Mouse (Mus musculus) hindbrain, postnatal 0 days (tissue): ENCODE results near the gene Gabrg3. TPM values are rescaled to one million over a fixed set of nuclear protein-coding genes. Genes with fewer than 3 reads are reported as not detected.
A peak's percentile ranks its signal among the peaks of the same experiment; 100 is the strongest.

Experiments
- ATAC-seq: fragments of 200-750 bp; cut with Nextera tagmentation; 2 replicates; pipeline ENCODE4 v1.8.0; 2017; ENCODE audit warnings: mild to moderate bottlenecking, moderate TSS enrichment, moderate library complexity
- DNase-seq: peaks from one replicate; pipeline ENCODE4 v3.0.0-alpha.2; 2015; ENCODE audit warnings: low spot score
- H3K27ac ChIP-seq: fragments of 300-500 bp; sonication (generic); 2 replicates; pipeline ENCODE4 v1.5.1; 2014; ENCODE audit warnings: mild to moderate bottlenecking
- H3K27me3 ChIP-seq: fragments of 300-500 bp; sonication (generic); 2 replicates; pipeline ENCODE4 v1.6.1; 2014; ENCODE audit warnings: low read length, mixed read lengths; ENCODE audit not compliant: insufficient read depth
- H3K36me3 ChIP-seq: fragments of 300-500 bp; sonication (generic); 2 replicates; pipeline ENCODE4 v1.6.1; 2014; ENCODE audit warnings: low read length, mixed read lengths; ENCODE audit not compliant: insufficient read depth
- H3K4me1 ChIP-seq: fragments of 300-500 bp; sonication (generic); 2 replicates; pipeline ENCODE4 v1.6.1; 2014; ENCODE audit warnings: antibody characterized with exemption, low read length, mixed read lengths; ENCODE audit not compliant: insufficient read depth
- H3K4me2 ChIP-seq: fragments of 300-500 bp; sonication (generic); 2 replicates; pipeline ENCODE4 v1.6.1; 2014; ENCODE audit warnings: low read depth, mild to moderate bottlenecking, low read length, moderate library complexity, mixed read lengths
- H3K4me3 ChIP-seq: fragments of 300-500 bp; sonication (generic); 2 replicates; pipeline ENCODE4 v1.5.1; 2014; ENCODE audit warnings: low read length
- H3K9ac ChIP-seq: fragments of 300-500 bp; sonication (generic); replicated peaks from 2 replicates; pipeline ENCODE4 v1.6.1; 2014; ENCODE audit warnings: mild to moderate bottlenecking, low read length, moderate library complexity, mixed read lengths
- H3K9me3 ChIP-seq: fragments of 300-500 bp; sonication (generic); 2 replicates; pipeline ENCODE4 v1.6.1; 2016; ENCODE audit warnings: low read length, mixed read lengths
- CTCF ChIP-seq: IDR thresholded peaks from 2 replicates; pipeline ENCODE4 v1.5.1; 2016; ENCODE audit warnings: antibody characterized with exemption, control low read depth, low read depth
- WGBS: fragments of 180-500 bp; shearing (Covaris S2); extraction: QIAGEN DNeasy Blood & Tissue Kit; methylation state at CpG from one replicate; pipeline ENCODE4 v1.1.7; 2014; 5-methylcytosine and 5-hydroxymethylcytosine counted together
- polyA plus RNA-seq: library from polyadenylated mRNA; unstranded; fragments of >200 nt; fragmentation: Nextera tagmentation; extraction: Ambion mirVana; gene quantifications from 2 replicates; pipeline ENCODE4 v1.2.1, GENCODE M21; 2015
- total RNA-seq: library from RNA; depleted of rRNA; stranded (reverse); fragments of >200 nt; gene quantifications from 2 replicates; pipeline ENCODE4 v1.2.3, GENCODE M21; 2014

The Gabrg3 gene
- total and polyA plus RNA-seq, 2 experiments from 2014 or later = 8.4 to 13.0 TPM

DNA sequence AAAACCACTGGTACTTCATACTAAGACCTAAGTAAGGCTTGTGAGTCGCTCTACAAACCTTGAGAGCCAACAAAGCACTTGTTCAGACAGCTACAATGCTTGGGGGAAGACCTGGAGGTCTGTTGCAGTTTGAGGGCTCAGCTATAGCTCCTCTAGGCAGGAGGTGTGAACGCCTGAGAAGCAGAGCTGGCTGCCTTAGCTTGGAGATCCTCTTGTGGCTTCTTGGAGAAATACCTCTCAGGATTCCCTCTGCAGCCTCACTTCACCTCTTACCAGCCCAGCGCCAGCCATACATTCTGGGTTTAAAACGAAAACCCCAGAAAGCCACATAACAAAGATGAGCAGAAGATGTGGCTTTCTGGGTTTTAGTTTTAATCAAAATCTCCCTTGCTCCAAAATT is 3.1 kb upstream of the Gabrg3 start:
- H3K27me3 ChIP-seq = no peaks in the 10 kb centered on the region
- TF ChIP-seq CTCF = peak; percentile 59
- WGBS = 48% methylated on average over 4 of the region's 4 CpGs
- peak; percentile 48 for DNase-seq
- H3K4me1 ChIP-seq = no peaks in the 10 kb centered on the region
- no peaks in the 10 kb centered on the region for H3K9me3 ChIP-seq
- no peak overlapping the region for H3K4me2 ChIP-seq
- ATAC-seq = no peak
- no peak overlapping the region for H3K9ac ChIP-seq
- no peaks in the 10 kb centered on the region for H3K36me3 ChIP-seq
- no peak overlapping the region for H3K4me3 ChIP-seq
- no peak overlapping the region for H3K27ac ChIP-seq

DNA sequence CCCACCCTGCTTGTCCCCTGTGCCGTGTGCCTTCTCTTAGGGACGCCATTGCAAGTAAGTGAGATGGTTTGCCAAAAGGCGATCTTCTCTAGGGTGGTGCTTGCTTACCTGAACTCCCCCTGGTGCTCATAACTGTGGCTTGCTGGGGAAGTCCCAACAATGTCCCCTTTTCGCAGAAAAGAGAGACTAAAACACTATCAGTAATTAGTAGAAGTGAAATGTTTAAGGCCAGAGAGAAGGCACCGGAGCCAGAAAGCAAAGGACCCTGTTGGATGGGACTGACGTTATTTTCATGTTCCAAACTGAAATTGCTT is 310 bp upstream of the Gabrg3 start:
- no peaks in the 10 kb centered on the region for H3K27me3 ChIP-seq
- no peaks in the 10 kb centered on the region for H3K9me3 ChIP-seq
- 16% methylated on average over 6 of the region's 6 CpGs for WGBS
- H3K4me1 ChIP-seq = no peaks in the 10 kb centered on the region
- TF ChIP-seq CTCF = peak; percentile 56
- peak overlapping the region; percentile 79 for H3K9ac ChIP-seq
- peak overlapping the region; percentile 77 for H3K4me3 ChIP-seq
- no peak overlapping the region for H3K27ac ChIP-seq
- DNase-seq (no peak), ATAC-seq (no peak)
- no peaks in the 10 kb centered on the region for H3K36me3 ChIP-seq
- peak overlapping the region; percentile 85 for H3K4me2 ChIP-seq

DNA sequence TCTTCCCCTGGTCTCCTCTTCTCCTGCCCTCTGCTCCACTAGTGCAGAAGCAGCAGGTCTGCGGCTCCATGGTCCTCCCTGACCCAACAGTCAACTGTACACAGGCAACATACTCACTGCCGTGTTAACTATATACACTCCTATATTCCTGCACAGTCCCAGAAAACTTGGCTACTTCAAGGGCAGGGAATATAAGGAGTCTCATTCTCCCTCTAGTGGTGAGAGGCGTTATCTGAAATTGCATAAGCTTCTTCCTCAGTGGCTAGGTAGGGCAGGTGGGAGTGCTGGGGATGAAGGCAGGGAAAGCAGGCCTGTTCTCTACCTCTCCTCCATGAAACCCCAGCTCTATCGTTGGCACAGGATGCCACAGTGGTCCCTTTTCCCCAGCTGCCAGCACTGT is 2.9 kb downstream of the Gabrg3 start:
- no peaks in the 10 kb centered on the region for H3K9me3 ChIP-seq
- H3K27me3 ChIP-seq = no peaks in the 10 kb centered on the region
- DNase-seq (peak; percentile 90), ATAC-seq (peak; percentile 66)
- no peak overlapping the region for H3K4me3 ChIP-seq
- no peak overlapping the region for H3K9ac ChIP-seq
- 27% methylated on average over 4 of the region's 4 CpGs for WGBS
- H3K4me2 ChIP-seq = peak overlapping the region; percentile 16; the same call in 1 of the 2 replicates
- H3K36me3 ChIP-seq = no peaks in the 10 kb centered on the region
- peak; percentile 91 for TF ChIP-seq CTCF
- no peaks in the 10 kb centered on the region for H3K4me1 ChIP-seq
- H3K27ac ChIP-seq = no peak overlapping the region

DNA sequence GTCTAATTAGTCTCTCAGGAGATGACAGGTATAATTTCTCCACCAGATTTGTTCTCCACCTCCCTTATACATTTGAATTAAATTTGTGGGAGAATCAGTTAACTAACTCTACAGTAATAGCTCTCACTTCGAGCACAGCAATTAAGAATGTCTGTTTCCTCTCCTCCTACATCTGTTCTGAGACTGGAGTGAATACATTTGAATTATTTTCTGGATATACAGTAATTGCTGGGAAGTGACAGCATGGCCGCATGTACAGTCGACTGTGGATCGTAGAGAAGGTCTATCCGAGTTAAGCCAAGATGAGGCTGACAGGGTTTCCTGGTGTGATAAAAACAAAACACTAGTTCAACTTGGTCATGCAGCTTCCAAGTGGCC is 21.0 kb downstream of the Gabrg3 start:
- no peak for DNase-seq
- Histone ChIP-seq H3K4me2 (no peak overlapping the region), H3K4me1 (no peaks in the 10 kb centered on the region), H3K9me3 (no peaks in the 10 kb centered on the region), H3K9ac (no peak overlapping the region), H3K4me3 (no peak overlapping the region), H3K36me3 (no peaks in the 10 kb centered on the region), H3K27me3 (no peaks in the 10 kb centered on the region), H3K27ac (no peak overlapping the region)
- WGBS = 85% methylated on average over 5 of the region's 5 CpGs
- no peak for ATAC-seq
- TF ChIP-seq CTCF = no peak

DNA sequence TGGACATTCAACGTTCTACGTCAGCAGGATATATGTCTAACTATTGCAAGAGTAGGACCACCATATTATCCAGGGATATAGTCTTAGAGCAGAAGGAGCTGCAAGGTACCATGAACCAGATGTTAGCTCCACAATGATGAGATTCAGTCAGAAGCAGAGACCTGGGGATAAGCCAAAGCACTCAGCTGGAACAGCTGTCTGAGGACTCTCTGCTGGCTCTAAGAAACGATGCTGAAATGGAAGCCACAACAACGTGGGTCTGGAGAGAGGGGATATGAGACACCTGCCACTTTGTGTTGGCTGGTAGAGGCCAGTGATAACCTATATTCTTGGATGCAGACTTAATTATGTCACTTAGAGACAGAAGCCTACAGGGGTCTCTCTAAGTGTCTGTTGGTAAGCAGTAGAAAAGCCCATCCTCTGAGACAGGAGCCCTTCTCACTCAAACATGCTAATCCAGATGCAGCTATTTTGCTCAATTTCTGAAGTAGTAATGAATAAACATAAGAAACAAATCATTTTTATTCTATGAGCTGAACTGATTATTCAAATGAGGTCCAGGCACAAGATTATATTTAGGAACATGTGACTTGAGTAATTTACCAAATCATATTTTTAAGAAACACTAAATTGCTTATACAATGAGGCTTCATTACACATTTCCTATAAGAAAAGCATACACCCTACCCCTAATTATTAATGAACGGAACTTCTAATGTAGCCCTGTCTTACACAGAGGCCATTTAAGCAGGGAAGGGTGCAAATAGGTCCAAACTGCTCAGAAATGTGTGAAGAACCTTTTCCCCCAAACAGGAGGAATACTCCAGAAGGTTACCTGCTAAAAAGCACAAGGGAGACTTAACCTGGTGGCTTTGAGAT is 21.6 kb downstream of the Gabrg3 start:
- H3K27ac ChIP-seq = no peak overlapping the region
- H3K9me3 ChIP-seq = no peaks in the 10 kb centered on the region
- ATAC-seq (no peak), DNase-seq (no peak)
- no peak overlapping the region for H3K4me2 ChIP-seq
- H3K27me3 ChIP-seq = no peaks in the 10 kb centered on the region
- 70% methylated on average over 5 of the region's 5 CpGs for WGBS
- H3K4me1 ChIP-seq = no peaks in the 10 kb centered on the region
- no peak overlapping the region for H3K4me3 ChIP-seq
- no peak overlapping the region for H3K9ac ChIP-seq
- no peaks in the 10 kb centered on the region for H3K36me3 ChIP-seq
- no peak for TF ChIP-seq CTCF

DNA sequence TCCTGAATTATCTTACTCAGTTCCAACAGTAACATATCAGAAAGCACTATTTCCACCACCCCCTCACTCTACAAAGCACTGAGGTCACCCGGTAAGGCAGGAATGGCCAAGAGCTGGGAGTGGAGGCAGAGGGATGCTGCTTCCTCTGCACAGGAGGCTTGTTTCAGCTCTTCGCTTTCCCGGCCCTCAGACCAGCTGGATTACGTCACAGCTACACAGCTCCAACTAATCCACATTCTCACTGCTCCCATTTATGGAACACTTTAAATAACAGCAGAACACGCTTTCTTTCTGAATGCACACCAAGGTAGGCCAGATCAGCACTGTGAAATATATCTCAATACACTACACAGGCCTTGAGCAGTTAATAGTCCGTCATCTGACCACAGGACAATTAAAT is 23.2 kb downstream of the Gabrg3 start:
- no peaks in the 10 kb centered on the region for H3K9me3 ChIP-seq
- no peaks in the 10 kb centered on the region for H3K27me3 ChIP-seq
- 91% methylated on average over 6 of the region's 6 CpGs for WGBS
- no peak overlapping the region for H3K4me3 ChIP-seq
- no peak for ATAC-seq
- H3K4me1 ChIP-seq = no peaks in the 10 kb centered on the region
- DNase-seq = no peak
- H3K4me2 ChIP-seq = no peak overlapping the region
- H3K9ac ChIP-seq = no peak overlapping the region
- no peaks in the 10 kb centered on the region for H3K36me3 ChIP-seq
- H3K27ac ChIP-seq = no peak overlapping the region
- no peak for TF ChIP-seq CTCF

DNA sequence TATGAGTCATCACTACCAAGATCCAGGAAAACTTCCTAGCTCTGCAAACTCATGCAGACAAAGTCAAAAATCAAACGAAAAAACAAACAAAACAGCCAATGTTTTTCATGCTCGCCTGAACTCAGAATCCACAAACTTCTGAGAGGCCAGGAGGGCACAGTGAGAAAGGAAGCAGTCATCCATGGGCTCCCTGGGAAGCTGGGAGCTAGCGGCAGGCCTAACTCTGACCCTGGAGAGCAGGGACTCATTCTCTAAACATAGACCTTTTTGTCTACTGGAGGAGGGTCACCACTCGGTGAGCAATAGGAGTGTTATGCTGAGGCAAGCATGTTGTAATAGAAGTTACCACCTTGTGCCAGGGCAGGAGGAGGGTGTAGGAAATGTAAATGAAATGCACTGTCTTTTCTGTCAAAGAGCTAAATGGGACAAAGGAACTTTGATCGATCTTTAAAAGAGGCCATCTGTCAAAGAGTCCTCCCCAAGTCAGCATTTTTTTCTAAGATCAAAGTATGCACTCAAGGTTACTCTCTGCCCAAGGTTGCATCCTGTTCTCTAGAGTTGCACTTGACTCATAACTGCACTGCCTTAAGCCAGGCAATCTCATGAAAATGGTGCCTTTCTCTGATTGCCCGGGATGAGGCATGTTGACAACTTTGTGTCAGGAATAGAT is 29.0 kb downstream of the Gabrg3 start:
- no peak overlapping the region for H3K9ac ChIP-seq
- DNase-seq = no peak
- no peak for ATAC-seq
- no peaks in the 10 kb centered on the region for H3K27me3 ChIP-seq
- no peak overlapping the region for H3K4me2 ChIP-seq
- H3K4me1 ChIP-seq = no peaks in the 10 kb centered on the region
- no peaks in the 10 kb centered on the region for H3K9me3 ChIP-seq
- no peak overlapping the region for H3K27ac ChIP-seq
- no peak overlapping the region for H3K4me3 ChIP-seq
- no peak for TF ChIP-seq CTCF
- whole genome bisulfite sequencing = 23% methylated on average over 6 of the region's 6 CpGs
- H3K36me3 ChIP-seq = no peaks in the 10 kb centered on the region
